Mouse (Mus musculus) regulatory T cell (primary cell): ENCODE data around the gene Pianp.

Experiments
- in situ Hi-C: fragments of 300-600 bp; cut with MboI, MseI; formaldehyde crosslinking; loops from one replicate; pipeline ENCODE4 v1.15.1; 2025; ENCODE audit warnings: high pct_unique_total_duplicates

Pianp gene

GRCm38 (mm10) chr6:124996551-124997501, at the start of gene Pianp:
Pianp (plus strand) TSS chr6:124996694.
- in situ Hi-C loops = no loop called here

- in situ Hi-C loops = no loop called here
Measured at GRCm38 (mm10) chr6:124953991-124954715, 42.3 kb upstream of the Pianp start.

GRCm38 (mm10) chr6:124955212-124955611, 41.3 kb upstream of the Pianp start:
- in situ Hi-C loops = no loop called here

- in situ Hi-C loops = no loop called here
Measured at GRCm38 (mm10) chr6:124958127-124958526, 38.4 kb upstream of the Pianp start.

- in situ Hi-C loops = no loop called here
Measured at GRCm38 (mm10) chr6:124959960-124960359, 36.5 kb upstream of the Pianp start.

- in situ Hi-C loops = no loop called here
Measured at GRCm38 (mm10) chr6:124961021-124961420, 35.5 kb upstream of the Pianp start.

GRCm38 (mm10) chr6:124964638-124965037, 31.9 kb upstream of the Pianp start:
- in situ Hi-C loops = no loop called here

- in situ Hi-C loops = no loop called here
Measured at GRCm38 (mm10) chr6:124965088-124965719, 31.3 kb upstream of the Pianp start, which contains the start of gene Cops7a. Cops7a (minus strand) TSS chr6:124965538.

- in situ Hi-C loops = no loop called here
Measured at GRCm38 (mm10) chr6:124965747-124966146, 30.7 kb upstream of the Pianp start.

- in situ Hi-C loops = no loop called here
Measured at GRCm38 (mm10) chr6:124966466-124967118, 29.9 kb upstream of the Pianp start.

- in situ Hi-C loops = no loop called here
Measured at GRCm38 (mm10) chr6:124967766-124968165, 28.7 kb upstream of the Pianp start.

GRCm38 (mm10) chr6:124992241-124992640, 4.3 kb upstream of the Pianp start:
- in situ Hi-C loops = no loop called here

GRCm38 (mm10) chr6:124993365-124993764, 3.1 kb upstream of the Pianp start:
- in situ Hi-C loops = no loop called here

- in situ Hi-C loops = no loop called here
Measured at GRCm38 (mm10) chr6:124993876-124994275, 2.6 kb upstream of the Pianp start.

- in situ Hi-C loops = no loop called here
Measured at GRCm38 (mm10) chr6:124995246-124995645, 1.2 kb upstream of the Pianp start.

GRCm38 (mm10) chr6:124995831-124996403, 577 bp upstream of the Pianp start:
- in situ Hi-C loops = no loop called here

- in situ Hi-C loops = no loop called here
Measured at GRCm38 (mm10) chr6:124998066-124998465, 1.6 kb downstream of the Pianp start.

GRCm38 (mm10) chr6:124999091-124999490, 2.6 kb downstream of the Pianp start:
- in situ Hi-C loops = no loop called here

GRCm38 (mm10) chr6:124999546-124999945, 3.1 kb downstream of the Pianp start:
- in situ Hi-C loops = no loop called here

GRCm38 (mm10) chr6:125003706-125004105, 7.2 kb downstream of the Pianp start:
- in situ Hi-C loops = no loop called here

GRCm38 (mm10) chr6:125005086-125005485, 8.6 kb downstream of the Pianp start:
- in situ Hi-C loops = no loop called here
